Mouse (Mus musculus): ENCODE data around the gene Pfkfb4.

The Pfkfb4 gene

GRCm38 (mm10) chr9:109031686-109032085 lies 40.1 kb downstream of the Pfkfb4 start:
- no peak for DNase-seq (ENCODE audit: low read depth, low spot score)

GRCm38 (mm10) chr9:109032435-109032834 lies 40.9 kb downstream of the Pfkfb4 start:
- no peak for DNase-seq (ENCODE audit: low read depth, low spot score)

GRCm38 (mm10) chr9:109038086-109038895 lies 46.7 kb downstream of the Pfkfb4 start, which contains the start of gene Shisa5:
TSS of gene Shisa5 (plus strand) at chr9:109038565.
- no peak for DNase-seq (ENCODE audit: low read depth, low spot score)

DNA sequence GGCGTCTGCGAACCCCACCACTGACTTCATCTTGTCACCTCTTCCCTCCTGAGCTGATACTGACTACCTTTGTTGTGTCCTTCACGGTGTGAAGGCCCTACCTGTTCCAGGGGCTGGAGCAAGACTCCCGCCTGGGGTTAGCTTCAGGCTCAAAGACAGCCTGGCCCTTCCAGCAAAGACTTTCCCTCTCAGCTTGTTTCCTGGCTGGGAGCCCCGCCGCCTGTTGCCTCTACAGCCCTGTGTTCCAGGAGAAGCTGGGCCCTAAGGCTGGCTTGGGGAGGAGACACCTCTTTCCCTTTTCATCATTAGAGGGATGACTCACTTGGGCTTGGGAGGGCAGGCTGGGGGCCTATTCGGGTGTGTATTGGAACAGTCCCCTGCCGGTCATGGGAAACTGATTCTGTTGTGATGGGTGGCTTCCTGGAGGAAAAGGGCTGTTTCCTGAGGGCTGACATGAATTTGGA lies 47.4 kb downstream of the Pfkfb4 start:
- peak; percentile 56 for DNase-seq (ENCODE audit: low read depth, low spot score)

DNA sequence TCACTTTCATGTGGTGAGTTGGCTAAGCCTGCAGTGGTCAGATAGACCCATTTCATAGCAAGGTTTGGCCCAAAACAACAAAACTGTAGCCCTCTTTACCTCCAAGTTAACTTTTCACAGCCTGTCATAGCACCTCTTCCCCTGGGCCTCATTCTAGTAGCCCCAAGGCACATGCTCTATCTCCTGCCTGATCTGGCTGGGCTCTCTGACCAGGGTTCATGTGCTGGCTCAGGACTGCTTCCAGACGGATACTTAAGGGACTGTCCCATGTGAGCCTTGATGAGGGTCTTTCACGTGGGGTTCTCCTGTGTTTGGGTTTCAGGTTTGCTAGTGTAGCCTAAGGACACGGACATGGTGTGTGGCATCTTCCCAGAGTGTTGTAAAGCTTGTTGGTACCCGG lies 48.1 kb downstream of the Pfkfb4 start:
- no peak for DNase-seq (ENCODE audit: low read depth, low spot score)

DNA sequence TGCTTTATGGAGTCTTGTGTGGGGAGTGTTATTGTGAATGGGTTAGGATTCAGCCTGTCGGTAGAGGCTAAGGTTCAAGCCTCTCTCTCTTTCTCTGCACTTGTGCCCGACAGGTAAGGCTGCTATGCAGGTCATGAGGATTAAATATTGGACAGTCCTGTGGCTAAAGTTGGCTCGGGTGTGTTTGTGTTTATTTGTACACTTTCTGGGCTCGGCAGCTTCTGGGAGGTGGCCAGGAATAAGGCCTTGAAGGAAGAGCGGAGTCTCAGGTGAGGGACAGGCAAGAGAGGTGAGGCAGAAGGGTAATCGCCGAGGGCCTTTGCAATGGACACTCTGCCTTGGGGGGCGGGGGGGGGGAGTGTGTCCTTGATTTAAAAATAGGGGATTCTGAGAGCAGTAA lies 48.6 kb downstream of the Pfkfb4 start:
- DNase-seq (ENCODE audit: low read depth, low spot score), result no peak

GRCm38 (mm10) chr9:109040906-109041305 lies 49.3 kb downstream of the Pfkfb4 start:
- no peak for DNase-seq (ENCODE audit: low read depth, low spot score)

GRCm38 (mm10) chr9:109041351-109041750 lies 49.8 kb downstream of the Pfkfb4 start:
- no peak for DNase-seq (ENCODE audit: low read depth, low spot score)

- DNase-seq (ENCODE audit: low read depth, low spot score), result no peak
Observed at GRCm38 (mm10) chr9:109046306-109046705, 54.7 kb downstream of the Pfkfb4 start.

- DNase-seq (ENCODE audit: low read depth, low spot score), result no peak
Observed at GRCm38 (mm10) chr9:109049316-109049715, 57.7 kb downstream of the Pfkfb4 start.

- DNase-seq (ENCODE audit: low read depth, low spot score), result no peak
Observed at GRCm38 (mm10) chr9:109049996-109050673, 58.6 kb downstream of the Pfkfb4 start.

- DNase-seq (ENCODE audit: low read depth, low spot score), result no peak
Observed at GRCm38 (mm10) chr9:109050674-109050997, 59.1 kb downstream of the Pfkfb4 start.

DNA sequence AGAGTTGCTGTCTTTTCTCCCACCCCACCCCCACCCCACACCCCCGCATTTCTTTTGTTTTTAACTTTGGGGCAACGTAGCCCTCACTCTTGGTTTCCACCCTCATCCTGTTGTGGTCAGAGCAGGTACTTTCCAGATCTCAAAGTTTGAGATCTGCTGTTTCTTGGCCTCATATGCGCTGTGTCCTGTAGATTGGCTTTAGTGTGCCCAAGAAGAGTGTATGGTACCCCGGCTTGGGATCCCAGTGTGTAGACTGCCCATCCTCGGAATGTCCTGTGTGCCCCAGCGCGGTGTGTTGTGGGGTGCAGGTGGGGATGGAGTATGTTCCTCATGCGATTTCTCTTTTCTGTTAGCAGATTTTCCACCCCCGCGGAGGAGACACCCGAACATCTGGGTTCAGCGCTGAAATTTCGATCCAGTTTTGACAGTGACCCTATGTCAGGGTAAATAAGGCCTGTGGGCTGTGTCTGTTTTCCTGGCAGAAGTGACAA lies 59.5 kb downstream of the Pfkfb4 start:
- no peak for DNase-seq (ENCODE audit: low read depth, low spot score)

DNA sequence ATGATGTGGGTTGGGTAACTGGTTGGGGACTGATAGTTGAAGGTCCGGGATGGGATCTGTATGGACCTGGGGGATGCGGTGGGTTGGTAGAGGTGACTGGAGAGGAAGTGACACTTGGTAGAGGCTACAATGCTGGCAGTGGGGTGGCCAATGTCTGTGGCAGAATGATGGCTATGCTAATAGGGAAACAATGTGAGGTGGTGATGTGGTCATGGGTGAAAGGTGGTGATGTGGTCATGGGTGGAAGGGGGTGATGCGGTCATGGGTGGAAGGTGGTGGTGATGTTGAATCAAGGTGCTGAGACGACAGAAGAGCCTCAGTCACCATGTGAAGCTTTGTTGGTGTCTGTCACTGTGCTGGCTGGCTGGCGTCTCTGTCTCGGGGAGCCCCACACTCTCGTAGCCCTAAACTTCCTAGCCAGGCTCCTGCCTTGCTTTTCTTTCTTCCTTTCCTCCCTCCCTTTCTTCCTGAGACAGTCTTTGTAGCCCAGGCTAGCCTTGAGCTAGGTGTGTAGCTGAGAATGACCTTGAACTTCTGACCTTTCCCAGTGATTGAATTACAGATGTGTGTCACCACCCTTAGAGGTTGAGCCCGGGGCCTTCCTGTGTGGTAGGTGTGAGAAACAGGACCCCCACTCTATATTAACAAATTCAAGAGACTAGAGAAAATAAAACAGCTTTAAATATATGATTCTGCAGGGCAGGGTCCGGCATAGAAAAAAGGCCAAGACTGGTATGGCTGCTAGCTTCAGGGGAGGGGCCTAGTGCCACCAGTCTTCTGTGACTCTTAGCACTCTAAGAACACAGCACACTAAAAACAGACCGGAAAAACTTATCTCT lies 60.3 kb downstream of the Pfkfb4 start:
- no peak for DNase-seq (ENCODE audit: low read depth, low spot score)

DNA sequence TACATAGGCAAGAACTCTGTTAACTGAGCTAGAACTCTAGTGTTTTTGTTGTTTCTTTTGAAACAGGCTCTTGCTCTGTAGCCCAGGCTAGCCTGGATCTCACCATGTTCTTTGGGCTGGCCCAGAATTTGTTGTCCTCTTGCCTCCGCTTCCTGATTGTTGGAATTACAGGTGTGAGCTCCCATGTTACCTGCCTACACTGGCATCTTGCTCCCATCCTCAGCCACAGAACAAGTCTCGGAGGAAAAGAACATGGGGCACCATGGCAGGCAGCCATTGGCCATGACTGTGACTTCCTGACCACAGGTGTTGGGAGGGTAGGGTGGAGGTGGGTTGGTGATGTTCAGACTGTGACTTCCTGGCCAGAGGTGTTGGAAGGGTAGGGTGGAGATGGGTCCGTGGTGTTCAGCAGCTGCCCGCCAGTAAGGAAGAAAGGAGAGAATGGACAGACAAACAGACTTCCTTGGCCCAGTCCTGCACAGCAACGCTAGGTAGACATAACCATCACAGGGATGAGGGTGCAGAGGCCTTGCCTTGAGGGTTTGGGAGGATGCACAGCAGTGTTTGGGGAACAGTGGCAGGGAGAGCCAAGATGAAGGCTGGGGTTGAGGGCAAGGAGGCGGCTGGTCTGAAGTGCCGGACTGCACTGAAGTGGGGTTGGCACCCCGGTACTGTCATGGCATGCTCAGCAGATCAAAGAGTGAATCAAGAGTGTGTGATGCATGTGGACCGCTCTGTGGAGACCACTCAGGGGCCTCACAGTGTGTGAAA lies 61.1 kb downstream of the Pfkfb4 start:
- no peak for DNase-seq (ENCODE audit: low read depth, low spot score)

DNA sequence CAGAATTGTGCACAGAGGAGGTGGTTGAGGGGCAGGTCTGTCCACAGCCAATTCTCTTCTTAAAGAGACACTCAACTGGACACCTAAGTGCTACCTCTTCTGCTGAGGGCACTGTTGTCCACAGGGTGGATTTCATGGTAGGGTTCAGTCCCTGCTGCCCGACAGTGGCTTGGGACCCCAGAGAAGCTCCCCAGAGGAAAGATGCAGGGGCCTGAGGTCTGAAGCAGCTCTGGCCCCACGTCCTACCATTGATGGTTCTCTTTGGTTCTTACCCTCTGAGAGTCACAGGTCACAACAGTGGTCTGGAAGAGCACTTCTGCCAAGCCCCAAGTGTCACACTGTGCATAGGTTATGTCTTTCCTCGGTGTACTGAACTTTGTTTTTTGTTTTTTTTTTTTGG lies 61.8 kb downstream of the Pfkfb4 start:
- no peak for DNase-seq (ENCODE audit: low read depth, low spot score)

DNA sequence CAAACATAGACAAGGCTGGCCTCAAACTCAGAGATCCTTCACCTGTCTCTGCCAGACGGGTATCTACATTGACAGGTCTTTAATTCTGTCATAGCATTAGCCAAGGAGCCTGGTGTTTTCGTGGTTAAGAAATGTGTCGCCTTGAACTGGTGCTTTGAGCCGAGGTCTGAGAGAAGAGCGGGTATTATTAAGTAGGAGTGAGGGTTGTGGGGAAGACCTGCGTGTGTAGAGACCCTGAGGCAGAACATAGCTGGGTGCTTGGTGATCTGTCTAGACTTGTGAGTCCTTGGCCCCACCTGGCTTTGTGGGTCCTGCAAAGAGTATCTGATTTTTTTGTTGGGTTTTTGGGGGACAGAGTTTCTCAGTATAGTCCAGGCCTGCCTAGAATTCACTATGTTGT lies 62.3 kb downstream of the Pfkfb4 start:
- no peak for DNase-seq (ENCODE audit: low read depth, low spot score)

- peak; percentile 80 for DNase-seq (ENCODE audit: low read depth, low spot score)
Observed at GRCm38 (mm10) chr9:109054712-109055111, 63.1 kb downstream of the Pfkfb4 start.

DNA sequence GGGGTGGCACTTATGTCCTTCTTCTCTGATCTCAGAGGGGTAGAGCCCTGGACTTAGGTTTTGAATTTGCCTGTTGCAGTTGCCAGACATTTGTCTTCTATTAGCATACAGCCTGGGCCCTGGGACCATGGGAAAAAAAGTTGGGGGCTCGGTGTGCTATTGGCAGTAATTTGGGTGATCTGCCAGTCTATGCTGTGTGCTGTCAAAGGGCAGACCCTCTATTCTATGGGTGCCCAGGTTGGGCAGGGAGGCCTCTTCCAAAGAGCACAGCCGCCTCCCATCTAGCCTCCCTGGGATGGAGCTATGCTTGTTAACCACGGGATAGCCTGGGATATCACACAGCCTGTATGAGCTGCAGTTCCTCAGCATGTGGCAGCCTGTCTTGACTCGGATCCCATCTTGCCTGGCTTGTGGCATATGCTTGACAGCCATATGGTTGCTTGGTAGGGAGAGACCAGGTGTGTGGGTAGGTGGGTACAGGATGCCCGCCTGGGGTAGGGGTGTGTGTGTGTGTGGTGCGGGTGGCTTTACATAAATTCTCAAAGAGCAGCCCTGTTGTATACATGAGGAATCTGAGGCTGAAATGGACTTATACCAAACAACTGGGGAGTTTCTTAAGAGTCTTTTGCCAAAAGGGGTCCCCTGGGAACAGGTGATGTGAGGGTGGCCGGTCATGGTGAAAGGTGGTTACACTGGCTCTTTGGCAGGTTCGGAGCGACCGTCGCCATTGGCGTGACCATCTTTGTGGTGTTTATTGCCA lies 63.9 kb downstream of the Pfkfb4 start:
- no peak for DNase-seq (ENCODE audit: low read depth, low spot score)

DNA sequence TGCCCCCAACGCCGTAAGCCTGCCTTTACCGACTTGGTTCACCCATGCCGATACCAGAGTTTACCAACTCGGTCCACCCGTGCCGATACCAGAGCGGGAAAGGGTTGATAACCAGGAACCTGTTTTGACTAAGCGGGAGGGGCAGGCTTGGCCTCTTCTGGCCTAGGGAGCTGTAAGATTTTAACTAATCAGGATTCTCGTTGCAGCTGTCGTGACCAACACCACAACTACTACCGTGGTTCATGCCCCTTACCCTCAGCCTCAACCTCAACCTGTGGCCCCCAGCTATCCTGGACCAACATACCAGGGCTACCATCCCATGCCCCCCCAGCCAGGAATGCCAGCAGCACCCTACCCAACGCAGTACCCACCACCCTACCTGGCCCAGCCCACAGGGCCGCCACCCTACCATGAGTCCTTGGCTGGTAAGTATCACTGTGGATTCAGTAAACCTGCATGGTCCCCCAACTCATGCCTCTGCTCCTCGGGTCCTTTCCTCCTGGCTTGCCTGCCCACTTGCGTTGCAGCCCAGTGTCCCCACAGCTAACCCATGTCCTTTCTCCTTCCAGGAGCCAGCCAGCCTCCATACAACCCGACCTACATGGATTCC lies 64.6 kb downstream of the Pfkfb4 start:
- DNase-seq (ENCODE audit: low read depth, low spot score), result no peak

Measured in skeletal muscle tissue, adult 2 months (tissue).